Mouse (Mus musculus): ENCODE measurements at regions not wholly inside any gene's neighbourhood (a gene's known extent, or its start where the extent isn't known, plus 50 kb on each side); places are given as distances from the start of the nearest gene placed in this dataset.

GRCm38 (mm10) chr2:148107607-148108115, 60.9 kb upstream of the Foxa2 start:
- DNase-seq (ENCODE audit: low spot score), result no peak

- no peak for DNase-seq (ENCODE audit: low spot score)
Observed at GRCm38 (mm10) chr2:148110149-148110548, 63.4 kb upstream of the Foxa2 start.

- no peak for DNase-seq (ENCODE audit: low spot score)
Observed at GRCm38 (mm10) chr2:148111889-148112288, 65.1 kb upstream of the Foxa2 start.

DNA sequence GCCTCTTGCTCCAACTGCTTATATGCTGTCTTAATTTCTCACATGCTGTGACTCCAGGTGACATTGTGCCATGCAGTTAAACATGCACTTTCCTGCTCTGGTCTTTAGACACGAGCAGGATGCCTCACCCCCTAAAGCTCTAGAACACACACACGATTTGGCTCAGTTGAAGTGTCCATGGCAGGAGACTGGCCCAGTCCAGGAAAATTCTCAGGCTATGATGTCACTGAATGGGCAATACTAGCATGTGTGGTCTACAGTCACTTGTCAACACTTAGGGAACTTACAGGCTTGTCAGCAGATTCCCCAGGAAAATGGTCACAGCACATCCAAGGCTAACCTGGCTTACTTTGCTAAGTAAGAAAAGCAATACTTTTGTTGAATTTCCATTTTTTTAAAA, 66.4 kb upstream of the Foxa2 start:
- no peak for DNase-seq (ENCODE audit: low spot score)

- no peak for DNase-seq (ENCODE audit: low spot score)
Observed at GRCm38 (mm10) chr2:148114600-148114999, 67.8 kb upstream of the Foxa2 start.

DNA sequence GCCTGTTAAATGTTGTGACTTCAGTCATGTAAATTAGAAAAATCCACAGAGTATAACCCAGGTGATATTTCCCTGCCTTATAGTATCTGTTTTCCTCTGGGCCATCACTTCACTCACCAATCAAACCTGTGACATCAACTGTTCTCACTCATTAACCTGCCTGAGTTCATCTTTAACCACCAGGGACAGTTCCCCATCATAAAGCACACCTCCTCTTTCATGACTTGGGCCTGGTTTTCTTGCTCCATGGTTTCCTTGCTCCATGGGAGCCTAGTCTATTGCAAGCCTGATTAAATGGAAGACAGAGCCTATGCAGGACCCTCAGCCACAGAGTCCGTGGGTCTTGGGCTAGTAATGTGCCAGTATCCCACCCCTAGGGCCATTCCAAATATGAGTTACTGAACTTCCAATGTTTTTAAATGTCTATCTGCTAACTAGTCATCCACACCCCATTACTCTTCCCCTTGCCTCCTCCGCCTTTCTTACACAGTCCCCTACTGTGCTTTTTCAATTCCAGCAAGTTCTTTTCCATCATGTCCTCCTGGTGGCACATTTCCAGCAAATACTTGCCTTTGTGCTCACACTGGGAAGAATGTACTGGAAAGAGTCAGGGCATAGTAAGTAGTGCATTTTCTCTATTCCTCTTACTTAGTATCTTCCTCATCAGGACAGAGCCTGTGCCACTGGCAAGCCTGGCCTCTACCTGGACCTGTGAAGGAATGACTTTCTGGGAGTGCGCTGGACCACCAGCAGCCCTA, 69.4 kb upstream of the Foxa2 start:
- no peak for DNase-seq (ENCODE audit: low spot score)

DNA sequence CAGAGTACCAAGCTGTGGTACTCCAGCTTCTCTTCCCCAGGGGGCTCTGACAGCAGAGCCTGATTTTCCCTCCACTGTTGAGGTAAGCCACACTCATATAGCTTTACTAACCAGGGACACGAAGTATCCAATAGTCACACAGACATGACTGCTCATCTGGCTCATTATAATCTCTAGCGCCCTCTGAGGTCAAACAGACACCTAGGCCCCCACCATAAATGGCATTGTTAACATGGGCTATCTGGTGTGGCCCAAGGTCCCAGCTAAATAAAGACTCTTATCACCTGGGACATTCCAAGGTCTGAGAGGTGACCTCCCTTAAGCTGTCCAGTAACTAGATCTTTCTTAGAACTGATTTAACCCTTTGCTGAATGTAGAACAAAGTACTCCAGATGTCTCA, 70.7 kb upstream of the Foxa2 start:
- no peak for DNase-seq (ENCODE audit: low spot score)

DNA sequence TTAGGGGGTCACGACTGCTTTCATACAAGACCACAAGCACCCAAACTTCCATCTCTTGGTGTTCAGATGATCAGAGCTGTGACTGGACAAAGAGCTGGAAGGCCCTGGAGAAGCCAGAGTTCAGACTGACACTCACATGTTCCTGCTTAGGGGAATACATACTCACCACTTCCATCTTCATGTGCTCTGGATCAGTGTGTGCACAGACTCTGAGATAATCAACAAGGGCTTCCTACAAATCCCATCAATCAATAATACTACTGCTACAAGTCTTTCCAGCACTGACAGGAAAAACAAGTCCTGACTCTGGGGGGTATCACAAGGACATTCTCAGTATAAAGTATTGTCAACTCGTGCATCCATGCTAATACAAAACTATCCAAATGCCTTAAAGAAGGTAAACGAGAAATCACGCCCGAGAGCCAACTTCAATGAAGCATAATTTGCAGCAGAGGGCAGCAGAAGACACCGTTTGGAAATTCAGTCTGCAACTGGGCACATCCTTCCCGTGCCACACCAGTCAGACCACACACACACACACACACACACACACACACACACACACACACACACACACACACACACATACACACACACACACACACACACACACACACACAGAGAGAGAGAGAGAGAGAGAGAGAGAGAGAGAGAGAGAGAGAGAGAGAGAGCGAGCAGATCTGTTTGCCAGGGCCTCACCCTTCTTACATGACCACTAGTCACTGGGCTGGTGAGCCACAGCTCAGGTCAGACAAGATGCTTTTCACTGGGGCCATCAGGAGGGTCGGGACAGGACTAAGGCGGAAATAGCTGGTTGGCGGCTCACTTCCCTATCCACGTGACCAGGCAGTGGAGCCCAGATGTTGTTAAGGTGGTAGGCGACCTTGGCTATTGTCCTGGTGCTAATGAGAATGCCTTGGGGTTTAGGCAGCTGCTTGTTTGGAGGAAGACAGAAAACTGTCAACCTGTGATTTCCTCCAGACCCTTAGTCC, 75.4 kb upstream of the Foxa2 start:
- peak; percentile 56 for DNase-seq (ENCODE audit: low spot score)

DNA sequence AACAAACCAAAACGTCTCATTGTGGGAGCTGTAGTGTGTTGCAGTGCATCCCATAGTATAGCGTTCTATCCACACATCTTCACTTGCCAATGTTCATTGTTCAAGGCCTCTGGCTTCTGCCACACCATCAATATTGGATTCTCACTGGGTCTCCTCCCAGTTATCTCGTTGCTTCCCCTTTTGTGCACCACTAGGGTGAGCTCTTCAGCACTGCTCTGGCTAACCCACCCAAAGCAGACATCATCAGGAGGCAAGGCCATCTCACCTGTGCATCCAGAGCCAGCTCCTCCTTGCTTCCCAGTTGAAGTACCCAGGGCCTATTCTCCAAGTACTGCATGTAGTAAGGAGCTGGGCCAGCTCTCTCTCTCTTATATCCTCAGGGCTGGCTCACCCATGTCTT, 77.0 kb upstream of the Foxa2 start:
- DNase-seq (ENCODE audit: low spot score), result no peak

GRCm38 (mm10) chr2:148133811-148134210, 87.0 kb upstream of the Foxa2 start:
- no peak for DNase-seq (ENCODE audit: low spot score)

- DNase-seq (ENCODE audit: low spot score), result no peak
Observed at GRCm38 (mm10) chr2:148141936-148142335, 95.2 kb upstream of the Foxa2 start.

DNA sequence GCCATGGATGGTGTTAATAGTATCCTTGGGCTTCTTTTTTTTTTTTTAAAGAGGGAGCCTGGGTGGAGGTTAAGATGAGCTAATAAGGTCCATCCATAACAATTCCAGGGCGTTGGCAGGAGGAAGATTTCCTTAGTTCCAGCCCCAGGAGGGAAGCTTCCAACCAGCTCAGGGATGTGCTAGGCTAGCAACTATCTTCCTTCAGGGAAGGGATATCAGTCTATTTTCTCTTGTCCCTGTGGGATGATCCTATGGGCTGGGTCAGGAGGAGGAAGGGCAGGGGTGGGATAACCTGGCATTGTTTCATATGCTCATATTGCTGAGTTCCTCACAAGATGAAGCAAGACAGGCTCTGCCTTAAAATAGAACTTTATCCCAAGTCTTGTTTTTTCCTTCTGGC, 98.0 kb upstream of the Foxa2 start:
- no peak for DNase-seq (ENCODE audit: low spot score)

GRCm38 (mm10) chr2:148148272-148148671, 101.5 kb upstream of the Foxa2 start:
- DNase-seq (ENCODE audit: low spot score), result no peak

DNA sequence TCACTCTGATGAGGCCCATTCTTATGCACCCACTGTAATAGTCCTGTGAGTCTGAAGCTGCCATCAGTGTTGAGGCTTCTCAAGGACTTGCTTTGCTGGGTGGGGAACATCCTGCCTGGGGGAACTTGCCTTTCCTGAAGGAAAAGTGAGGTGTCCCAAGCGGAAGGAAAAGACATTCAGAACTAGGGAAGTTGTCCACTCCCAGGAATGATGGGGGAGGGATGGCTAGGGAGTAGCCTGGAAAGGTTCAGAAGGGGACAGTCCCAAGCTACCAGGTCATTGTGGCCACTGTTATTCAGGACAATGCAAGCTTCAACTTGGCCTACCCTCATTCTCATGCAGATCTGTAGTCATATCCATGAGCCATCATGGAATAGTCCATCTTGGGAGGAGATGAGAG, 102.7 kb upstream of the Foxa2 start:
- DNase-seq (ENCODE audit: low spot score), result no peak

DNA sequence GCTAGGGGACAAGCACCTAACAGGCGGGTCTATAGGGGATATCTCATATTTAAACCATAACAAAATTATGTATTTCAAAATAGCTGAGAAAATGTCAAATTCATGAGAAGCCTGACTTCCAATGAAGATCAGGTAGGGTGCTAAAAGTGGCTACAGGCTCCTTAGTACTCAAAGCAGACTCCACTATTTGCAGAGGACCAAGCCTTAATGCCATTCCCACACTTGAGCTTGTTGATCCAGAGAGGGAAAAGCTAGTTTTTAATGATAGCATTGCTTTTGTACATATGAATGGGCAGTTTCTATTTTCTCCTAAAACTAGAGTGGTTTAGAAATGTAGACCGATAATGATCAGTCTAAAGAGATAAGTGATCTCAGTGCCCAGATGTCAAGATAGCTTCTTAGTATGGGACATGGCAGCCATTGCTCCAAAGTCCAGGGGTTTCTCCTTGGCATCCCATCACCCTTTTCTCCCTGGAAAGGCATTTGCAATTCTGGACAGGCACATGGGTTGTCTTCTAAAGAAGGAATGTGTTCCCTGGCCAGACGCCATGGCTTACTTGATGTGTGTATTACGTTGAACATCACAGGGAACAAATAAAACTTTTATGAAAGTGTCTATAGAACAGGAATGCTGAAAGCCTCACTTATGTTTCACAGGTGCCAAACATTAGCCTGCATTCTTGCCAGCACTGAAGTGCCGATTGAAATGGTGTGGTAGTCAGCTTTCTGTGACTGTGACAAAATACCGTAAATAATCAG, 106.9 kb upstream of the Foxa2 start:
- DNase-seq (ENCODE audit: low spot score), result no peak

DNA sequence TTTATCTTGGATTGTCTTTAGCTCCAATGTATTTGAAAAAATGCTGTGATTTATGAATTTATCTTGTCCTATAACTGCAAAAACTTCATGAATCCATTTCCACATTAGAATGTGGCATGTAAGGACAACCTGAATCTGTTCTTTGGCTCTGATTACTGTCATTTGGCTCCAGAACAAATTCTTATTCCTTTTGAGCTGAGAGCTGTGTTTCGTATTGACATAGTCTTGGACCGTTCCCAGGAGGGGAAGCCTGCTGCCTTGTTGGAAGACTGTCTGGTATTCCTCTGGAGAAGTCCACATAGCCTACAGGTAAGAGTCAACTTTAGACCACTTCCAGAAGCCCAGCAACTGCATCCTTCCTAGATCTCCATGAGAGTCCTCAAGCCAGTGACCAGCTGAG, 109.4 kb upstream of the Foxa2 start:
- no peak for DNase-seq (ENCODE audit: low spot score)

- peak; percentile 73 for DNase-seq (ENCODE audit: low spot score)
Observed at GRCm38 (mm10) chr2:148159028-148159600, 112.3 kb upstream of the Foxa2 start.

GRCm38 (mm10) chr2:148160997-148161396, 114.2 kb upstream of the Foxa2 start:
- DNase-seq (ENCODE audit: low spot score), result no peak

GRCm38 (mm10) chr2:148161966-148162365, 115.2 kb upstream of the Foxa2 start:
- DNase-seq (ENCODE audit: low spot score), result no peak

- DNase-seq (ENCODE audit: low spot score), result no peak
Observed at GRCm38 (mm10) chr2:148162562-148162961, 115.8 kb upstream of the Foxa2 start.

DNA sequence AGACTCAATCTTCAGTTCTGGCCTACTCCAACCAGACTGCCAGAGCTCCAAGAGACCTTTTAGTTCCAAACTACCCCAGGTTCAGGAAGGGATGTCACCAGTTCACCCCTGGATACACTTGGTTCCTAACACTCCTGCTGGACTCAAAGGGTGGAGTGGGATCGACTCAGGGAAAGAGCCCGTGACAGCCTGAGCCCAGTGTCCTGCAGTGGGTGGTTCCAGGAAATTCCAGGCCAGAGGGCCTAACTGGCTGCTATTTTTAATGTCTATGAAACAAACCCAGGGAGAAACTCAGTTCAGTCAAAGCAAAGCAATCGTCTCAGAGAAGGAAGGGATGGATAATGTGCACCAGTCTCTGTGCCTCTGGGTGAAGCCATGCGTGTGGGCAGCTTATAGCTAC, 124.3 kb upstream of the Foxa2 start:
- DNase-seq (ENCODE audit: low spot score), result no peak

GRCm38 (mm10) chr2:148171699-148172098, 124.9 kb upstream of the Foxa2 start:
- no peak for DNase-seq (ENCODE audit: low spot score)
